ENCODE assay signal across 20 mouse cellular contexts in genomic region chr1:67386877-67387276, GRCm38 (mm10).
A peak's percentile ranks its signal among the peaks of the same experiment; 100 is the strongest.
DNase-seq lines count a peak whose midpoint lies in the region; ATAC-seq and TF ChIP-seq lines count a peak whose summit lies in the region.
"Had no signal": no experiment of that assay in that cellular context is flagged by ENCODE, and none has a peak within 500 bp of the region (broad histone marks: within the 10 kb centered on the region; RNA-seq: fewer than 3 reads in every experiment).

No protein-coding gene starts in this region.

- peak; percentile 61; the same call in 1 of the 2 replicates for ATAC-seq in forebrain, embryonic 13.5 days
- no peak; the same call in 1 of the 2 replicates for ATAC-seq in forebrain, postnatal 0 days
- ATAC-seq in forebrain, embryonic 15.5 days (replicated peaks): peak; percentile 77
- ATAC-seq: activated CD4-positive, CD25-positive, alpha-beta regulatory T cell, adult 4 months; CD4-positive, CD25-positive, alpha-beta regulatory T cell, adult 4 months; Patski had no signal

- H3K9me3 ChIP-seq in forebrain, embryonic 13.5 days (replicated peaks): no peaks in the 10 kb centered on the region
- no peaks in the 10 kb centered on the region for H3K9me3 ChIP-seq in forebrain, postnatal 0 days (ENCODE audit: low read length)
- H3K9me3 ChIP-seq in forebrain, embryonic 15.5 days: no peaks in the 10 kb centered on the region
- H3K9me3 ChIP-seq in forebrain, embryonic 10.5 days: no peaks in the 10 kb centered on the region
- H3K9me3 ChIP-seq: embryonic facial prominence, embryonic 10.5 days; embryonic facial prominence, embryonic 12.5 days; G1E had no signal

- DNase-seq in forebrain, postnatal 0 days: no peak
- DNase-seq in forebrain, embryonic 10.5 days (ENCODE audit: extremely low spot score, low spot score): no peak
- DNase-seq in brain, embryonic 14.5 days (ENCODE audit: low read depth): peak; percentile 78
- DNase-seq: adrenal gland, postnatal 10 days; adrenal gland, postnatal 25 days; B cell, adult 2 months; cerebellum, adult 11-12 months; cerebellum, adult 2 months; cerebellum, adult 9-10 months; cerebellum, postnatal 10 days; cerebellum, postnatal 25 days had no signal

- TF ChIP-seq CTCF in forebrain, postnatal 0 days (IDR thresholded peaks at IDR 0.05; ENCODE audit: low read depth): no peak
- TF ChIP-seq CTCF in brain, embryonic 14.5 days (IDR thresholded peaks at IDR 0.05; ENCODE audit: borderline replicate concordance, extremely low read depth, insufficient read depth, insufficient read length): no peak

- H3K4me1 ChIP-seq in forebrain, embryonic 13.5 days: peaks cover 8% of the 10 kb centered on the region; the same call in 1 of the 2 replicates
- H3K4me1 ChIP-seq in forebrain, postnatal 0 days (ENCODE audit: insufficient read depth): no peaks in the 10 kb centered on the region; the same call in 1 of the 2 replicates
- H3K4me1 ChIP-seq in forebrain, embryonic 15.5 days: peaks cover 13% of the 10 kb centered on the region; the same call in 1 of the 2 replicates
- 0 out of 2 replicates have a peak, but pooled peaks cover 5% of the 10 kb centered on the region for H3K4me1 ChIP-seq in forebrain, embryonic 10.5 days
- H3K4me1 ChIP-seq: embryonic facial prominence, embryonic 10.5 days; embryonic facial prominence, embryonic 12.5 days had no signal

- H3K4me3 ChIP-seq in forebrain, embryonic 13.5 days: no peak overlapping the region
- no peak overlapping the region for H3K4me3 ChIP-seq in forebrain, postnatal 0 days (ENCODE audit: low read depth, low read length)
- no peak overlapping the region for H3K4me3 ChIP-seq in forebrain, embryonic 15.5 days
- no peak overlapping the region for H3K4me3 ChIP-seq in forebrain, embryonic 10.5 days
- H3K4me3 ChIP-seq: embryonic facial prominence, embryonic 10.5 days; embryonic facial prominence, embryonic 12.5 days had no signal

- H3K27me3 ChIP-seq in forebrain, embryonic 13.5 days: no peaks in the 10 kb centered on the region
- no peaks in the 10 kb centered on the region for H3K27me3 ChIP-seq in forebrain, postnatal 0 days (ENCODE audit: insufficient read depth, low read length)
- no peaks in the 10 kb centered on the region for H3K27me3 ChIP-seq in forebrain, embryonic 15.5 days
- no peaks in the 10 kb centered on the region for H3K27me3 ChIP-seq in forebrain, embryonic 10.5 days (ENCODE audit: poor library complexity, severe bottlenecking)
- H3K27me3 ChIP-seq: CH12.LX; embryonic facial prominence, embryonic 12.5 days; Patski had no signal

- H3K9ac ChIP-seq in forebrain, embryonic 13.5 days: no peak overlapping the region
- H3K9ac ChIP-seq in forebrain, postnatal 0 days: no peak overlapping the region
- no peak overlapping the region for H3K9ac ChIP-seq in forebrain, embryonic 15.5 days (replicated peaks)
- H3K9ac ChIP-seq: embryonic facial prominence, embryonic 12.5 days had no signal

- no peaks in the 10 kb centered on the region for H3K36me3 ChIP-seq in forebrain, embryonic 13.5 days (ENCODE audit: poor library complexity, severe bottlenecking)
- H3K36me3 ChIP-seq in forebrain, postnatal 0 days (ENCODE audit: insufficient read depth): no peaks in the 10 kb centered on the region
- no peaks in the 10 kb centered on the region for H3K36me3 ChIP-seq in forebrain, embryonic 15.5 days
- H3K36me3 ChIP-seq in forebrain, embryonic 10.5 days (replicated peaks): no peaks in the 10 kb centered on the region
- H3K36me3 ChIP-seq: embryonic facial prominence, embryonic 10.5 days; embryonic facial prominence, embryonic 12.5 days; G1E had no signal

- no peak for TF ChIP-seq POLR2A in brain, embryonic 14.5 days (IDR thresholded peaks at IDR 0.05; ENCODE audit: borderline replicate concordance, extremely low read depth, insufficient read depth, insufficient read length, poor library complexity, severe bottlenecking)

- no peak overlapping the region for H3K27ac ChIP-seq in forebrain, embryonic 13.5 days
- H3K27ac ChIP-seq in forebrain, postnatal 0 days (ENCODE audit: low read depth, low read length): no peak overlapping the region
- H3K27ac ChIP-seq in forebrain, embryonic 15.5 days (replicated peaks): no peak overlapping the region
- no peak overlapping the region for H3K27ac ChIP-seq in forebrain, embryonic 10.5 days
- H3K27ac ChIP-seq: embryonic facial prominence, embryonic 10.5 days; embryonic facial prominence, embryonic 12.5 days had no signal

- H3K4me2 ChIP-seq in forebrain, embryonic 13.5 days: no peak overlapping the region
- no peak overlapping the region for H3K4me2 ChIP-seq in forebrain, postnatal 0 days (ENCODE audit: low read depth)
- no peak overlapping the region for H3K4me2 ChIP-seq in forebrain, embryonic 15.5 days (replicated peaks)
- H3K4me2 ChIP-seq: embryonic facial prominence, embryonic 12.5 days had no signal

- WGBS in forebrain, embryonic 13.5 days: 45% methylated on average over 3 of the region's 3 CpGs
- WGBS in forebrain, postnatal 0 days: 26% methylated on average over 3 of the region's 3 CpGs
- WGBS in forebrain, embryonic 15.5 days: 31% methylated on average over 3 of the region's 3 CpGs
- 89% methylated on average over 3 of the region's 3 CpGs for WGBS in forebrain, embryonic 10.5 days
